Mouse (Mus musculus) spleen, postnatal 4 days (tissue): ENCODE results near the gene Dlg4.
"Not testable (repeated sequence)": the region's sequence is repeated elsewhere in the genome, so short reads cannot be mapped to it uniquely, and the experiment has no call there.

Experiments used
- DNase-seq, 2 experiments: peaks; one replicate each; pipeline ENCODE4 v3.0.0; 2022; ENCODE audit warnings: low spot score in 2 of 2

Dlg4 gene

GRCm38 (mm10) chr11:70049366-70049765 is 32.6 kb downstream of the Dlg4 start:
- DNase-seq, result peak in 1 of 2 experiments; percentile 52

- peak in 1 of 2 experiments; percentile 66 for DNase-seq
Observed at GRCm38 (mm10) chr11:70049816-70050215, 33.1 kb downstream of the Dlg4 start.

GRCm38 (mm10) chr11:70053156-70053555 is 36.4 kb downstream of the Dlg4 start:
- no peak for DNase-seq

GRCm38 (mm10) chr11:70053898-70054570 is 37.3 kb downstream of the Dlg4 start, which contains the start of gene Asgr1:
Gene Asgr1 (plus strand): TSS chr11:70054085.
- no peak for DNase-seq

GRCm38 (mm10) chr11:70055618-70056214 is 39.0 kb downstream of the Dlg4 start:
- peak; percentile 75 to 92 for DNase-seq

- DNase-seq, result no peak
Observed at GRCm38 (mm10) chr11:70057805-70058204, 41.1 kb downstream of the Dlg4 start.

GRCm38 (mm10) chr11:70059930-70060329 is 43.2 kb downstream of the Dlg4 start:
- DNase-seq, result no peak

- DNase-seq, result no peak
Observed at GRCm38 (mm10) chr11:70063053-70063452, 46.3 kb downstream of the Dlg4 start.

- DNase-seq, result no peak
Observed at GRCm38 (mm10) chr11:70066701-70067100, 50.0 kb downstream of the Dlg4 start.

- no peak for DNase-seq
Observed at GRCm38 (mm10) chr11:70068245-70068644, 51.5 kb downstream of the Dlg4 start.

GRCm38 (mm10) chr11:70070057-70070456 is 53.3 kb downstream of the Dlg4 start:
- no peak for DNase-seq

- not testable (repeated sequence) for DNase-seq
Observed at GRCm38 (mm10) chr11:70070603-70071002, 53.9 kb downstream of the Dlg4 start.

- peak; percentile 70 to 87 for DNase-seq
Observed at GRCm38 (mm10) chr11:70074379-70075071, 57.8 kb downstream of the Dlg4 start.

GRCm38 (mm10) chr11:70075581-70075980 is 58.8 kb downstream of the Dlg4 start:
- peak in 1 of 2 experiments; percentile 32 for DNase-seq

- no peak for DNase-seq
Observed at GRCm38 (mm10) chr11:70077441-70077840, 60.7 kb downstream of the Dlg4 start.

- no peak for DNase-seq
Observed at GRCm38 (mm10) chr11:70079175-70079574, 62.4 kb downstream of the Dlg4 start.

GRCm38 (mm10) chr11:70079928-70080327 is 63.2 kb downstream of the Dlg4 start:
- no peak for DNase-seq

- DNase-seq, result no peak
Observed at GRCm38 (mm10) chr11:70080803-70081590, 64.3 kb downstream of the Dlg4 start.

- DNase-seq, result no peak
Observed at GRCm38 (mm10) chr11:70084563-70084962, 67.8 kb downstream of the Dlg4 start.

- DNase-seq, result no peak
Observed at GRCm38 (mm10) chr11:70091986-70092783, 75.4 kb downstream of the Dlg4 start, which contains the start of gene Asgr2. Gene Asgr2 (plus strand): TSS chr11:70092644.
